Mouse (Mus musculus): ENCODE data around the gene Vmn1r120.
"Not testable (repeated sequence)": the region's sequence is repeated elsewhere in the genome, so short reads cannot be mapped to it uniquely, and the experiment has no call there.

The Vmn1r120 gene

GRCm38 (mm10) chr7:21053684-21054083 is at the start of gene Vmn1r120:
Gene Vmn1r120 (minus strand): TSS chr7:21053784.
- DNase-seq (ENCODE audit: low read depth, low spot score), result not testable (repeated sequence)

DNA sequence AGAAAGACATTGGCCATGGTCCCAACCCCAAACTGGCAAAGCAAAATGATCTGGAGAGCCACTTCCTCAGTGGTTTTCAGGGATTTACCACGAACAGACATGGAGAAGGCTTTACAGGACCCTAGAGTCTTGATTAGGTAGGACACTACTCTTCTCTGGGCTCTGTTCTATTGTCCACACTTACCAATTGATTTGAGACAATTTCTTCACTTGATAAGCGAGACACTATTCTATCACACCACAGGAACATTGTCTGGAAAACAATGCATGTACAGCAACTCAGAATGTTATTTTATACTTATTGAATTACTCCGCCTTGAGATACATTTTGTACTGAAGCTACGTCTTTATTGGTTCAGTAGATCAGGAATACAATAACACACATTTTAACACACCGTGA is 44.8 kb upstream of the Vmn1r120 start, which contains the start of gene Vmn1r121:
Gene Vmn1r121 (minus strand): TSS at position 101 of the 400 bp plus-strand sequence.
- DNase-seq (ENCODE audit: low read depth, low spot score), result not testable (repeated sequence)

- DNase-seq (ENCODE audit: low read depth, low spot score), result not testable (repeated sequence)
Measured at GRCm38 (mm10) chr7:21012355-21012754, 41.2 kb downstream of the Vmn1r120 start, which contains the start of gene Vmn1r119. Gene Vmn1r119 (minus strand): TSS chr7:21012455.
